Mouse (Mus musculus): ENCODE data around the gene Rtkn2.
A peak's percentile ranks its signal among the peaks of the same experiment; 100 is the strongest.

Rtkn2 gene

DNA sequence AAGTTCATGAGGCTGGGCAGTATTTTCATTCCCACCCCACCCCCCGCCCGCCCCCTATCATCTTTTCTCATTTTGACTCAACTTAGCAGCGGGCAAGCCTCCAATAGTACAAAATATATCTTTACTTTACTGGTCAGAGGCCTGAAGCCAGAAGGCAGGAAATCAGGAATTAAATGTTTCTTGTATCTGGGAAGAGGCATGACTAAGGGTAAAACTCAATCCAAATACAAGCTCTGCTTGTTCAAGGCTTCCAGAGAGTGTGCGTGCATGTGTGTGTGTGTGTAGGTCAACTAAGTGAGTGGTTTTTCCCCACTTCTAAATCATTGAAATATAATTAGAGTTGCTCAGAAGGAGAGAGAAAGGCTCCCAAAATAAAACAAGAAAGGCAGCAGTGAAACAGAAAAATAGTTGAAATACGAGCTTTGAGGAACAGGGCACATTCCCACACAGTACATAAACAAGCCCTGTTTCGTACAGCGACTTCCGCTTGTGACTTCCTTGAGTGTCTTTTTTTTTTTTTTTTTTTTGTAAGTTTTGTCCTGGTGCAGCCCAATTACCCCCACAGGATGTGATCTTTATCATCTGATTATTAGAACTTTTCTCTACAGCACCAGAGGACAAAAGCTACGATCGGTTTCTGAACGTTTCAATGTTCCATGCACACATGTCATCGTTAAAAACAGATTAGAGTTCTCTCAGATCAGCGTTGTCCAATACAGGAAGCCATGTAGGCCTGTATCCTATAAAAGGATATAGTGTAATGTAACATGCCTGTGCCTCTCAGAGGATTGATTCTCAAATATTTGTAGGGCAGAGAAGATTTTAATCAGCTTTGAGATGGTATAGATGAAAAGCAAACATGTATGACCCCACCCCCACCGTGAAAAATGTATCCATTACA lies 125.8 kb downstream of the Rtkn2 start:
- DNase-seq (ENCODE audit: low spot score), result no peak

DNA sequence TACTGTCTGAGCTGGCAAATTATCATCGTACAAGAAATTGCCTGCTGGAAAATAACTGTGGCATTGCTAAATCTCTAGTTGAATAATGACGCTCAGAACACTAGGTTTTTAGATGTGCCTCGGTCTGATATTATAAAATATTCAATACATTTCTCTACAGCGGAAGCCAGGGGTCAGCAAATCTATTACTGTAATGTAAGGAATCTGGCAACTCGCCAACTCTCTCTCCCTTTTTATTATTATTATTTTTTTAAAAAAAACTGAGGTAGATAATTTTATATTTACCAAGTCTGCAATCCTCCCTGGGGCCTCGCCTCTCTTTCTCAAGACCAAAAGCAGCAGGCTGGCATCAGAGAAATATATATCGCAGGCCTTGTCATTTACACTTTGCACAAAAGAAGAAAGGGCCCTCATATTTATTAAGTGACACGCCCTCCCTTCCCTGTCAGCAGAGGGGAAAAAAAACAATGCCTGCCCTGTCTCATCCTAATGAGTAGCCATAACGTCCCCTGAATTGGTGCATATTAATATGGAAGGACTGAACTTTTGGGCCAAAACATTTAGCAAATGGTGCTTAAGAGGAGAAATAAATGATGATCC lies 127.1 kb downstream of the Rtkn2 start:
- DNase-seq (ENCODE audit: low spot score), result peak; percentile 52

DNA sequence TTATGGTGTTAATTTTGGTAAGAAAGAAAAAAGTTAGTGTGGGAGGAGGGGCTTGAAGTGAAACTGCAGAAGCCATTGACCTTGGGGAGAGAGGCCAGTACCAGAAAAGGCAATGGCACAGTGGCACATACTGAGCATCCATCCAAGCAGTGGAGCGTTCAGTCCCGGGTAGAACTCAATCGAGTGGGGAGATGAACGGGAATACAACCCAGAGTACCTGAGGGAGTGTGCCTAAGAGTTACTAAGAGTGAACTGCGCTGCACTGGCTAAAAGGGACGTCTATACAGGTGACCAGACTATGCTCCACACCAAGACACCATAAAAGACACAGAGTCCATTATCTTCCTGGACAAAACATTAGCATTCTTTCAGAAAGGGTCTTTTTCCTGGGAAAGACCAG lies 128.3 kb downstream of the Rtkn2 start:
- no peak for DNase-seq (ENCODE audit: low spot score)

Measured in retina, embryonic 14.5 days (tissue).